Mouse (Mus musculus) brain, adult 2 months (tissue): ENCODE measurements around the gene Ino80.
"Not testable (repeated sequence)": the region's sequence is repeated elsewhere in the genome, so short reads cannot be mapped to it uniquely, and the experiment has no call there.

Source experiments
- DNase-seq: peaks from one replicate; pipeline ENCODE4 v3.0.0; 2011; ENCODE audit warnings: low read depth, low spot score

Gene Ino80

GRCm38 (mm10) chr2:119477571-119478396, at the start of gene Ino80:
Gene Ino80 (minus strand): TSS chr2:119477687.
- peak; percentile 100 for DNase-seq

DNA sequence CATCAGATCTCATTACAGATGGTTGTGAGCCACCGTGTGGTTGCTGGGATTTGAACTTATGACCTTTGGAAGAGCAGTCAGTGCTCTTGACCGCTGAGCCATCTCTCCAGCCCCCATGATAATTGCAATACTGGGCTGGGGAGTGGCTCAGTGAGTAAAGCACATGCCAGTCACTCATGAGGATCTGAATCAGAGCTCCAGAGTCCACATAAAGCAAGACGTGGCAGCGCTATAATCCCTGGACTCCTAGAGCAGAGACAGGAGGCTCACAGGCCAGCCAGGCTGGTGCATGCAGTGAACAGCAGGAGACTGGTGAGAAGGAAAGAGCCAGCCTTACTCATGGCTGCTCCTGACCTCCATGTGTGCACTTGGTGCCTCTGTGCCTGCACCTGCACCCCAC, 47.9 kb upstream of the Ino80 start:
- DNase-seq: no peak

GRCm38 (mm10) chr2:119523836-119524235, 46.3 kb upstream of the Ino80 start:
- peak; percentile 20 for DNase-seq

DNA sequence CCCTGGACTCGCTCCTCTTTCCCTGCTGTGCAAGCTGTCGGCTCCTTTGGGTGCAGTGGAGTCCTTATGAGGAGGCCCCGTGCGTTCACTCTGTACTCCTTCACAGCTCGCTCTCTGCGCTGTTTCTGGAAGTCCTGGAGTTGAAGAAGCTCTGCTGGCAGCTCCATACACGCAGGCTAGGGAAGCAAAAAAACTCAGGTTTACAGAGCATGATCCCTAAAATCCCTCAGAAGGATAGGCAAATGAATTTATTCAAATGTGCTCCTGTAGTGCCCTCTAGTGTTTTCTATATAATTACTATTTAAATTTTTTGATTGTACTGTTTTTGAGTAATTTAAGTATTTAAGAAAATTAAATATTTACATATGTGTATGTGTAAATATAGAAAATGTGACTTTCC, 43.1 kb upstream of the Ino80 start:
- DNase-seq: peak; percentile 57

GRCm38 (mm10) chr2:119516811-119517210, 39.3 kb upstream of the Ino80 start:
- no peak for DNase-seq

DNA sequence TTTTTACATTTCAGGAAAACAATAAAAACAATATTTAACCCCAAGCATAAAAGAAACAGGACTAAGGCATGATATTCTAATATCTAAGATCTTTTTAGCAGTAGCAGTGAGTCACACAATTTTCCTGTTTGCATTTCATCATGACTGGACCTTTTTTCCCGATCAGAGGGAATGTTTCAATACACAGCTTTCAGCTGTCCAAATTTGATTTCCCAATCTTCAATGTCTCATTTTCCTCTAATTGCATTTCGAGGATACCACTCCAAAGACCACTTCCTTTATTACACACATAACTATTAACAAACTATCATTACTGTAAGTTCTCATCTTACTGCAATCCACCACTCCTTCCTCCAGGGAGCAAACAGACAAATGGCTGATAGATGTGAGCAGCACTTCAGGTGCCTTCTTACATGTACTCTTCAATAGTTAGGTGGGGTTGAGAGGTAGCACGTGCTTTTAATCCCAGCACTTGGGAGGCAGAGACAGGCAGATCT, 36.6 kb upstream of the Ino80 start:
- no peak for DNase-seq

GRCm38 (mm10) chr2:119512292-119512691, 34.8 kb upstream of the Ino80 start:
- DNase-seq: no peak

GRCm38 (mm10) chr2:119510856-119511255, 33.4 kb upstream of the Ino80 start:
- no peak for DNase-seq

DNA sequence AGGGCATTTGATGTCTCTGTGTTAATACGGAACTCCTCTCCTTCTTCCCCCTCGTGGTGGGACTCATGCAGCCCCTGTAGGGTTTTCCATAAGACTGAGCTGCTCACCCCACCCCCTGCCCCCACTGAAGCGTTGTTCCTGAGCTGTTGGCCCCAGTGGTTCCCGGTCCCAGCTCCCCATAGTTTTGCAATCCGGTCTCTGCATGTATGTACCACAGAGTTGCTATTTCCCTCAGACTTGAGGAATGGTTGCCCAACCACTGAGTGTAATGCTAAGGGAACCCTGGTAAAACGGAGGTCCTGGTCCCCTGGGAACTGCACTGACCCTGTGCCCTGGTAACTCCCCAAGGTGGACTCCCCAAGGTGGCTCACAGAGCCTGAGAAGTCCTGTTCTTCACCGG, 31.0 kb upstream of the Ino80 start:
- not testable (repeated sequence) for DNase-seq

DNA sequence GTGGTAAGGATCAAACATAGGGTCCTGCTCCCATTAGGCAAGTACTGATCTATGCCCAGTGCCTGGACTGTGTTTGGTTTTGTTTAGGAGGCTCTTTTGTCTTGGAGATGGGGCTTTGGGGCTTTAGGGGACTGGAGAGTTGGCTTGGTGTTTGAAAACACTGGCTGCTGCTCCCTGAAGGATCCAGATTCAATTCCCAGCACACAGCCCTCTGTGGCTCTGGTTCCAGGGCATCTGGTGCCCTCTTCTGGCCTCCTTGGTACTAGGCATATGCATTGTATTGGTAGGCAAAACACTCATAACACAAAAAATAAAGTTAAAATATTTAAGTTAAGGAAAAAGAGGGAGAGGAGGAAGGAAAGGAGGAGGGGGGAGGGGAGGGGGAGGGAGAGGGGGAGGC, 29.6 kb upstream of the Ino80 start:
- no peak for DNase-seq

DNA sequence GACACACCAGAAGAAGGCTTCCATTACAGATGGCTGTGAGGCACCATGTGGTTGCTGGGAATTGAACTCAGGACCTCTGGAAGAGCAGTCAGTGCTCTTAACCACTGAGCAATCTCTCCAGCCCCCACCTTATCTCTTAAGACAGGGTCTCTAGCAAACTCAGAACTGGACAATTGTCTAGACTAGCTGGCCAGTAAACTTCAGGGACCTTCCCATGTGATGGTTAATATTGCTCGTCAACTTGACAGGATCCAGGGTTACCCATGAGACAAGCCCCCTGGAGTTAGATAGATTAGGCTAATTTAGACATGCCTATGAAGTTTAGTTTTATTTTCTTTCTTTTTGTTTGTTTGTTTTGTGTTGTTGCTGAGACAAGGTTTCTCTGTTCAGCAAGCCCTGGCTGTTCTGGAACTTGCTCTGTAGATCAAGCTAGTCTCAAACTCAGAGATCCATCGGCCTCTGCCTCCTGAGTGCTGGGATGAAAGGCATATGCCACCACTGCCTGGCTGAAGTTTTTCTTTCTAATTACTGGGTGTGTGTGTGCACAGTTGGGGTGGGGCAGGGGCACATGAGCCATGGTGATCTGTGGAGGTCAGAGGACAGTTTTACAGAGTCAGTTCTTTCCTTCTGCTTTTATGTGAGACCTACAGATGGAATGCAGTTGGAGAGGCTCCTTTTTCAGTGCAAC, 23.6 kb upstream of the Ino80 start:
- no peak for DNase-seq

DNA sequence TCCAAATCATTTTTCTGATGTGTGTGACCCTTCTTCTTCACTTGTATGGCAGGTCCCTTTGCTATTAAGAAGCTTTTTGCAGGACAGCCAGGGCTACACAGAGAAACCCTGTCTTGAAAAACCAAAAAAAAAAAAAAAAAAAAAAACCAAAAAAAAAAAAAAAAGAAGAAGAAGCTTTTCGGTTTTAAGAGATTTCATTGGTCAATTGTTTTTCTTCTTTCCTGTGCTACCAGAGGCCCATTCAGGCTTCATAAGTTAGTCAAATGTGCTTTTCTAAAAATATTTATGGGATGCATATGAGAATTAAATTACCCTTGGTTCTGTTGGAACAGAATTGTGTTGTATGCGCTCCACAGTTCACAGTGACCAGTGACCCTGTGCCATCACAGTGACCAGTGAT, 21.4 kb upstream of the Ino80 start:
- DNase-seq: no peak

GRCm38 (mm10) chr2:119496082-119496481, 18.6 kb upstream of the Ino80 start:
- DNase-seq: no peak

DNA sequence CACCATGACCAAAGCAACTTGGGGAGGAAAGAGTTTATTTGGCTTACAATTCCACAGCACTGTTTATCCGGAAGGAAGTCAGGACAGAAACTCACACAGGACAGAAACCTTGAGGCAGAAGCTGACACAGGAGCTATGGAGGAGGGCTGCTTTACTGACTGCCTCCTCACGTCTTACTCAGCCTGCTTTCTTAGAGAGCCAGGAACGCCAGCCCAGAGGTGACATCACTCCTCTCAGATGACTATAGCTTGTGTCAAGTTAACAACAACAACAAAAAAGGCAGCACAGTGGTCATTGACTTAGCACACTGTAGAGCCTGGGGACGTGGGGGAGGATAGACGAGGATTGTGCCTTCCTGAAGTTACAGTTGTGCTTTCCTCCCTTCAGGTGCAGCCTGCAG, 14.5 kb upstream of the Ino80 start:
- peak; percentile 18 for DNase-seq

DNA sequence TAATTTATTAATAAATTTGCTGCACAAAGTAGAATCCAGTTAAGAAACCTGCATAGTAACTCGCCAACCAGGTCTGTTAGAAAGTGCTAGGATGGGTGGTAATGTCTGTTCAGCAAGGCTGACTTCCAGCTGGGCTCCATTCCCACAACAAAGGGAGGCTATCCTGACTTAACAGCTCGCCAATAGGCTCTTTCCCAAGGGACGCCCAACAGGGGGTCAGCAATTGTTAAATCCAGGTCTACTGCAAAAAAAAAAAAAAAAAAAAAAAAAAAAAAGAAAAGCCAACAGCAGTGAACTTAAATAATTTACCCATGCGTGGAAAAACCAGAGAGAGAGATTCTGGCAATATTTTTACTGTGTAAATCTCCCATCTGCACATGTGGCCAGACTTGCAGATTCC, 9.0 kb upstream of the Ino80 start:
- no peak for DNase-seq

DNA sequence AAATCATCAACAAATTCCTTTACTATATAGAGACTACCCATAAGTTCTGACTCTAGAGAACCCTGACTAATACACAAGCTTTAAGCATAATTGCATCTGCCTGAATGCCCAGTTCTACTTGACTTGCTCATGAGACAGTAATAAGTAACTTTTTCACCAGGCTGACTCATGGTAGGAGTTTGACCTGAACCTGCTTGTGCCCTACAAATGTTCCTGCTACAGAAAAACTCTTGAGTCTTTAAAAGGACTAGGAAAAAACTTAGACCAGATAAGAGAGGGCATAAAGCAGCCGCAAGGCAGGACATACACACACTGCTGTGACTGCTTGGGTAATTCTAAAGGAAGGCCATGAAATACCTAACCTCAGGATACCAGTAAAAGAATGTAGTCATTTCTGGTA, 4.8 kb upstream of the Ino80 start:
- DNase-seq: no peak

DNA sequence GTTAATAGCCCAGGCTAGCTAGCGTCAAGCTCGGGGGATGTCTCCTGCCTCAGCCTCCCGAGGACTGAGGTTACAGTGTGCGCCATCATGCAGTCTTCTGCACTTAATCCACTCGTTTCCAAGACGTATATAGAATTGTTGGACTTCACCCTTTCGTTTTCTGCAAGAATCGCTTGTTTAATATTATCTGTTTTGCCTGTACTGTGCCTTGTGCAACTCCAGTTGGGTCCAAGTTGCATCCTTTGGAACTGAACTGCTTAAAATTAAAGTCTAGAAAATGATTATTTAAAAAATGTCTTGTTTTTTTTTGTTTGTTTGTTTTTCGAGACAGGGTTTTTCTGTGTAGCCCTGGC, 886 bp upstream of the Ino80 start:
- DNase-seq: no peak

DNA sequence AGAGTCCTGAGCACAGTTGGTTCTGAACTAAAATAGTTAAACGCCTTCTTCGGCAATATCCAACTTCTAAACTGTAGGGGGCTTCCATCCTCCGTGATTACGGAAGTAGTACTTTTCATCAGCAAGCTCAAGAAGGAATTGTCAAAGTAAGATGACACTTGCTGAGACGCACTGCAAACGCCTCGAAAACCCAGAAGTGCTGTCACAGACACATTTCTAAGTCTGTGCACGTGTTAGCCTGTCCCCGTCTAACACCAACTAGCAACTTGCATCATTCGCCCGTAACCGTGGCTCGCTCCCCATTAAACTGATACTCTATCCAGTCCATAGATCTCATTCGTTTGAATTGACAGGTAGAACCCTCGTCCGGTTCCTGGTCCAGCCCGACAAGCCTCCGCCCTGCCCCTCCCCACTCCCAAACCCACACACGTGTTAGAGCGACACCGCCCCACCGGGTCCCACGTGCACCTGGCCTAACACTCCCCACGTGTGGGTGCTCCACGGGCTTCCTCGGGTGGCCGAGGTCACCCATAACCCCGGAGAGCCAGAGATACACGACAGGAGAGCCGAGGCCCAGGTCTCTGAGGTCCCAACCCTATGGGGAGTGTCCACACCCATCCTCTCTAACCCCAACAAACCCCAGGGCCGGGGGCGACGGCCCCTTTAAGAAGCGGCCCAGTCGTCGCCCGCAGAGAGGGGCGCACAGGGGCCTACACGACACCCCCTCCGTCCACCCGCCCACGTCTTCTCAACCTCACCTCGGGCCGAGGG, 681 bp downstream of the Ino80 start:
- DNase-seq: peak; percentile 76

DNA sequence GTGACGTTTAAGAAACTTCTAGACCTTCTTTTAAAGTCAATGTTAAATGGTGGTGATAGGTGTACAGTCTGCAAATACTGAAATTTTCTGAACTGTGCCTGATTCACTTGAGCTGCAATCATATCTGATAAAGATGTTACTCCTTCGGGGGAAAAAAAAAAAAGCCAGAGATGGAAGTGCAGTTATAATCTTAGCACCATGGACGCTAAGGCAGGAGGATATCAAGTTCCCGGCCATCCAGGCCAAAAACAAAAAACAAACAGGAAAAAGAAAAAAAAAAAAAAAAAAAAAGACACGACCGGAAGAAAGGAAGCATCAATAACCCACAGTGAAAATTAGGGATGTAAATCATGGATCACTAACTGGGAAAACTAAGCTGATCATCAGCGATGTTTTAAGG, 1.3 kb downstream of the Ino80 start:
- DNase-seq: no peak

GRCm38 (mm10) chr2:119463945-119464344, 13.5 kb downstream of the Ino80 start:
- no peak for DNase-seq

DNA sequence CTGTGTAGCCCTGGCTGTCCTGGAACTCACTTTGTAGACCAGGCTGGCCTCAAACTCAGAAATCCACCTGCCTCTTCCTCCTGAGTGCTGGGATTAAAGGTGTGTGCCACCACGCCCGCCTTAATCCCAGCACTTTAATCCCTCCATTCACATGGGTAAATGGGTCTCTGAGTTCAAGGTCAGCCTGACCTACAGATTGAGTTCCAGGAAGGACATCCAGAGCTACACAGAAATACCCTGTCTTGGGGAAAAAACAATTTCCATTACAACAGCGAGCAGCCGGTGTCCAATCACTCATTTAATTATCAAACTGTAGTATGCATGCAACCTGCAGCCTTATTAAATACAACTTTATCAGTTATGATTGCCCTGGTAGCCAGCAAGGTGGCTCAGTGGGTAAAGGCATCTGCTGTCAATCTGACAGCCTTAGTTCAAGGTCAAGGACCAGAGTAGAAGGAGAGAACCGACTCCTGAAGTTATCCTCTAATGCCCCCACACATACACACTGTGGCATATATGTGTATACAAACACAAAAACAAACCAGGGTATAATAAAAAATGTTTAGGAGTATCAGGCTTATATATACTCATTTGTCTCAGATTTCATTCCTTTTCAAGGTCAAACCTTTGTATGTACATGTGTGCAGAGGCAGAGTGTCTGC, 14.2 kb downstream of the Ino80 start:
- no peak for DNase-seq

DNA sequence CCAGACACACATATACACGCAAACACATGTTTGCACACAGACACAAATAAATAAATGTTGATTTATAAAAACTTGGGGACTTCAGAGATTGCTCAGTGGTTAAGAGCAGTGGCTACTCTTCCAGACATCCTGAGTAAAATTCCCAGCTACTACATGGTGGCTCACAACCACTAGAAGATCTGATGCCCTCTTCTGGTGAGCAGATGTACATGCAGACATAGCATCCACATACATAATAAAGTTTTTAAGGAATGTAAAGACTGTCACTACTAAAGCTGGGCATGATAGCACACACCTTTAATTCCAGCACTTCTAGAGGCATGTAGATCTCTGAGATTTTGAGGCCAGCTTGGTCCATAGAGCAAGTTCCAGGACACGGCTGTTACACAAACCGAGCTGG, 16.5 kb downstream of the Ino80 start:
- DNase-seq: peak; percentile 4
